Mouse (Mus musculus): ENCODE data around the gene Tgfbr1.

GRCm38 (mm10) chr4:47449586-47450522 is 96.8 kb downstream of the Tgfbr1 start:
- TF ChIP-seq CHD2 (IDR thresholded peaks at IDR 0.05; ENCODE audit: low read length) (no peak), CTCF (IDR thresholded peaks at IDR 0.05 in 2 of 3, conservative IDR thresholded peaks at IDR 0.05 in 1 of 3; ENCODE audit: control insufficient read depth in 1 of 3, insufficient read depth in 1 of 3, low read depth in 2 of 3, low read length in 3 of 3, poor library complexity in 1 of 3, severe bottlenecking in 1 of 3) (no peak), BHLHE40 (IDR thresholded peaks at IDR 0.05; ENCODE audit: borderline replicate concordance, low read depth, low read length) (no peak), MAFK (IDR thresholded peaks at IDR 0.05; ENCODE audit: borderline replicate concordance, low read depth, low read length) (no peak)

All from MEL (cell line).